Mouse (Mus musculus) G1E-ER4 (cell line): ENCODE data around the gene Arx. TPM values are rescaled to one million over a fixed set of nuclear protein-coding genes. Genes with fewer than 3 reads are reported as not detected.

Source experiments
- GATA1 ChIP-seq: IDR thresholded peaks from one replicate; pipeline ENCODE4 v1.8.0; 2012; ENCODE audit warnings: low read length, inconsistent platforms
- polyA plus RNA-seq: library from polyadenylated mRNA; stranded (reverse); fragments of >175 nt; gene quantifications from 2 replicates; pipeline ENCODE4 v1.2.3, GENCODE M21; 2012

Arx gene
- polyA plus RNA-seq, 1 experiment = 0.27 TPM

DNA sequence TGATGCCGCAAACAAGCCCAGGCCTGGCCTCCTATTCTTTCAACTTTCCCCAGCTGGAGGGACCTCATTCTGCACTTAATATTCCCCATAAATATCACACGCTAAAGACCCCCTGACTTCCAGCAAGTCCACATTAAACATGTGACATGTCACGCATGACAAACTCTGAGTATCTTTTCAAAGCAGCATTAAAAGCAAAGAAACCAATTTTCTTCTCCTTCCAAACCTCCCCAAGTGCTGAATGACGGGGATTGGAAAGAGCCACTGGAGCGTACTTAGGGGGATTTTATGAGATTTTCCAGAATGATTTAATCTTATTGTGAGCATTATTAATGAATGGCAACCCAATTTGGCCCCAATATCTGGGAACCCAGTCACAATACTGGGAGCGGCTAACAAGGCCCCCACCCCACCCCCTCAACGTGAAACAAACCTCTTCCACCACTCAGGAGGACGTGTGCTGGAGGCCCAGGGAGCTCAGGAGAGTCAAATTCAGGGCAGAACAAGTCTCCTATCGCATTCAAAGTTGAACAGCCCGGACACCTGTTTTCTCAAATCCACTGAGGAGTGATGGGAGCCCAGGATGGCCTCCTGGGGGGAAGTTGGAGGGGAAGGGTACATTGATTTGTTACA lies 14.1 kb downstream of the Arx start:
- TF ChIP-seq GATA1 = no peak

DNA sequence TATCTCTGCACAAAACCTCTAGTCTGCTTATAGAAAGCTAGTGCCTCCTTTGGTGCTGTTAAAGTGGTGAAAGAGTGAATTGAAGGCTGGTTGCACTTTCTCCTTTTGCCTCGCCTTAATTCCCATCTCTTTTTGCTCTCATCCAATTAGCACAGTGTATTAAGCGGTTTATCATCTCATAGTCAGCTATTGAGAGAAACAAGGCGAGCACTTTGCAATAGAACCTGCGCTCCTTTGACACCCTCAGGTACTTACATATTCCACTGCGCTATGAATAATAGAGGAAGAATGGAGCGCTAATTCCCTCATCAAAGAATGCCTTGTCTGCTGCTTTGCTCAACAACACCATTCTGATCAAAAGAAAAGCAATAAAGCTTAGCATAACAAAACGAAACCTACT lies 15.6 kb downstream of the Arx start:
- TF ChIP-seq GATA1 = no peak

DNA sequence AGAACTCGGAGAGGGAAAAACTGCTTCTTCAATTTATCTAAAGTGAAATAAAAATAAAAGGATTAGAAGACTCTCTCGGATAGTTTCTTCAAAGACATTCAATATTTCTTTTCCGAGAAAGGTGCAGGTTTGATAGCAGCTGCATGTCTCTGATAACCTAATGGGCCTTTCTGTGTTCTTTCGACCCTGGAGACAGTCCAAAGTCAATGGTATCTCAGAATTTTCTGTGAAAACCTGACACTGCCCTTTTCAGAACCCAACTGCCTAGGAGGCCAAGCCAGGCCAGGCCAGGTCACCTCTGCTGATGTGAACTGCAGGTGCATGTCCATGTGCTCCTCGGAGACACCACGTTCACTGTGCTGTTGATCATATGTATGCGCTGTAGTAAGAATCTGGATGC lies 19.5 kb downstream of the Arx start:
- no peak for TF ChIP-seq GATA1

DNA sequence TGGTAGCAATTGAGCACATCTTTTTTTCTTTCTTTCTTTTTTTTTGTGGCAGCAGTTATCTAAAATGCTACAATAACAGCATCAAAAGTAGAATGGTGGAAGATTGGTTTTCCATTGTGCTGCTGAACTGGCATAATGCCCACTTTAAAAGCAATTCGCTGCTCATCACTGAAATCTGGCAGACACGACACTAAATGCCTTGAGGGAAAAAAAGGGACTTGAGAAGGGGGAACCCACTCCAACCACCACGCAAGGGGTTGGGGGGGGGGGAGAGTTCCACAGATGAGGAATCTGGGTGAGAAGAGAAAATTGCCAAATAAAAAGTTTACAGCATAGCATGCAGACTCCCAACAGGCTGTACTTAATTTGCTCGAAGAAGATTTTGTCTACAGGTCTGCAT lies 31.3 kb downstream of the Arx start:
- no peak for TF ChIP-seq GATA1

DNA sequence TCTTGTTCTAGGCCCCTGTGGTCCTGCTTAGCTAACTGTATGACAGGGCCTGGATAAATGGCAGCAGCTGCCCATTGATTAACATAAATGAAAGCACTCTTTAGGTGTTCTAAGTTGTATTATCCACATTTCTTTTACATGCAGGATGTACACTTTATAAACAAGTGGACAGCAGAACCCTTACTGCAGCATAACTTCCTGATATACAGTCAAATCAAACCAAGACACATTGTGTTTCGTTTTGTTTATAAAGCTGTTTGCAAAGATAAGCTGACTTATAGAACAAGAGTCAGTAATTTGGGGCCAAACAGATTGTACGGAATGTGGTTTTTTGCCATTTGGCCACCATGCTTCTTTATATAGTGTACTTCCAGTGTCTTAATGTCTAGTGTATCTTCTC lies 33.7 kb downstream of the Arx start:
- peak; percentile 35 for TF ChIP-seq GATA1

DNA sequence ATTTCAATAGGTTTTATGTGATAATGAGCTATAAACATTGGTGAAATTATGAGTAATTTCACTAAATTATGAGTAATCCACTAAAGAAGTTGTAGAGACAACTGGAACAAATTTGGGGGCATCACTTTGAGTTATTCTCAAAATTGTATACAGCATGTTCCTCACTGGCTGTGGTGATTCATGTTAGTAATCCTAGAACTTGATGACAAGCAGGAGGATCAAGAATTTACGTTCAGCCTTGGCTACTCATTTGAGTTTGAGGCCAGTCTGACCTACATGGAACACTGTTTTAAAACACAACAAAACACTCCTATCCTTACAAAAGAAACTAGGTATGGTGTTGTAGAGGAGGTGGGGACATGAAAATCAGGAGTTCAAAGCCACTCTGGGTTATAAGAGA lies 35.1 kb downstream of the Arx start:
- TF ChIP-seq GATA1 = no peak
